Mouse (Mus musculus): ENCODE measurements at regions not wholly inside any gene's neighbourhood (a gene's known extent, or its start where the extent isn't known, plus 50 kb on each side); places are given as distances from the start of the nearest gene placed in this dataset.

DNA sequence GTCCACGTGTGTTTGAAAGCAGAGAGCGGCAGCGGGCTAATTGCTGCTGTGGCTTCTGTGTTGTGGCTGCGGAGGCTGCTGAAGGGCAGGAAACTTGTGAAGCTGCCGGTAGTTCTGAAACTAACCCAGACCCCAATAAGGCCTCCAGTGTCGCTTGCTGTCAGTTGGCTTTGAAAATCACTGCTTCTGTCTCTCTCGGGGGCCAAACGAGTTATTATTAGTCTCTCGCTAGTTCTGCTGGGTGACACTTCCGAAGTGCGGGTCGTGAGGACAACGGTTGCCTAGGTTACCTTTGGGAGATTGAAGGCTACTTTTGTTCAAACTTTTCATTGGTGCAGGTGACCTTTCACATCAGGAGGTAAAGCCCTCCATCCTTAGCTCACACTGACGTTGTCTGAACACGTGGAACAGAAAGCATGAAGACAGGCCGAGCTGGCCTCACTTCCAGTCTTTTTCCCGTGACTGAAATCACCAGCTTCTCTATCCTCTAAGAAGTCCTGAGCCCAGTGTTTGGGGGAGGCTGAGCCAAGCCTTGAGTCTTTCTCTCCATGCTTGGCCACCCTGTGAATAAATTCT is 197.8 kb downstream of the Matn1 start:
- TF ChIP-seq POLR2A (IDR thresholded peaks at IDR 0.05; ENCODE audit: borderline replicate concordance, insufficient read depth, low read length) (no peak), CTCF (IDR thresholded peaks at IDR 0.05; ENCODE audit: borderline replicate concordance, insufficient read depth, low read depth, low read length) (no peak)

Data from cerebellum, adult 2 months (tissue).